ENCODE assay signal across 7 mouse cellular contexts in genomic region chr6:124915942-124916694, GRCm38 (mm10). TPM values are rescaled to one million over a fixed set of nuclear protein-coding genes. Genes with fewer than 3 reads are reported as not detected.
A peak's percentile ranks its signal among the peaks of the same experiment; 100 is the strongest.
DNase-seq lines count a peak whose midpoint lies in the region; ATAC-seq lines count a peak whose summit lies in the region.

No protein-coding gene starts in this region.

- H3K9ac ChIP-seq in embryonic facial prominence, embryonic 15.5 days, result peak overlapping the region; percentile 100
- peak overlapping the region; percentile 100 for H3K9ac ChIP-seq in hindbrain, embryonic 16.5 days (ENCODE audit: low read depth, low read length)

- peak; percentile 8 for ATAC-seq in CD4-positive, CD25-positive, alpha-beta regulatory T cell, adult 4 months
- ATAC-seq in embryonic facial prominence, embryonic 15.5 days (ENCODE audit: insufficient number of reproducible peaks, low FRiP score, low TSS enrichment, low read depth), result no peak
- ATAC-seq in hindbrain, embryonic 16.5 days, result no peak

- peak; percentile 62 for DNase-seq in 3T3-L1 (ENCODE audit: low read depth, low spot score)
- peak; percentile 57 to 89 for DNase-seq in left cerebral cortex, adult 8-10 months (ENCODE audit: low spot score in 2 of 2)
- DNase-seq in neural tube, embryonic 10.5 days (ENCODE audit: extremely low spot score, low spot score), result peak; percentile 52
- no peak for DNase-seq in testis, postnatal 10 days (ENCODE audit: low spot score)

- H3K4me2 ChIP-seq in embryonic facial prominence, embryonic 15.5 days (replicated peaks), result peak overlapping the region; percentile 89
- peak overlapping the region; percentile 97 for H3K4me2 ChIP-seq in hindbrain, embryonic 16.5 days (ENCODE audit: low read length)

- peaks cover 25% of the 10 kb centered on the region for H3K36me3 ChIP-seq in embryonic facial prominence, embryonic 15.5 days
- peaks cover 18% of the 10 kb centered on the region for H3K36me3 ChIP-seq in hindbrain, embryonic 16.5 days (ENCODE audit: control insufficient read depth, insufficient read depth, low read length)

- peak overlapping the region; percentile 100 for H3K27ac ChIP-seq in embryonic facial prominence, embryonic 15.5 days (replicated peaks)
- H3K27ac ChIP-seq in hindbrain, embryonic 16.5 days (ENCODE audit: low read depth, low read length), result peak overlapping the region; percentile 100

- peak overlapping the region; percentile 89 for H3K4me3 ChIP-seq in embryonic facial prominence, embryonic 15.5 days (replicated peaks)
- peak overlapping the region; percentile 92 for H3K4me3 ChIP-seq in hindbrain, embryonic 16.5 days (ENCODE audit: low read length)

- peaks cover 65% of the 10 kb centered on the region for H3K4me1 ChIP-seq in embryonic facial prominence, embryonic 15.5 days
- H3K4me1 ChIP-seq in hindbrain, embryonic 16.5 days (ENCODE audit: control insufficient read depth, insufficient read depth, low read depth, low read length), result peaks cover 41% of the 10 kb centered on the region

- H3K27me3 ChIP-seq in embryonic facial prominence, embryonic 15.5 days, result no peaks in the 10 kb centered on the region
- no peaks in the 10 kb centered on the region for H3K27me3 ChIP-seq in hindbrain, embryonic 16.5 days (replicated peaks; ENCODE audit: control insufficient read depth, insufficient read depth, low read length)

- WGBS in embryonic facial prominence, embryonic 15.5 days, result 1% methylated on average over 12 of the region's 12 CpGs
- WGBS in hindbrain, embryonic 16.5 days, result under 1% methylated on average over 12 of the region's 12 CpGs

- H3K9me3 ChIP-seq in embryonic facial prominence, embryonic 15.5 days (replicated peaks), result no peaks in the 10 kb centered on the region
- H3K9me3 ChIP-seq in hindbrain, embryonic 16.5 days (ENCODE audit: control insufficient read depth, low read length), result no peaks in the 10 kb centered on the region

RNA-seq across cellular contexts. Expression of gene Ptms, which starts 3.8 kb away (rescaled TPM):
- 10 to 100 TPM in 1 of 2 experiments, 1 to 10 TPM in 1; 5.4 to 10.6 TPM for polyA plus RNA-seq in CD4-positive, CD25-positive, alpha-beta regulatory T cell, adult 4 months (2017; shearing (Covaris generic))
- 355 and 368 TPM in 2 replicates for polyA plus RNA-seq in embryonic facial prominence, embryonic 15.5 days (2015; fragmentation: Nextera tagmentation; extraction: Ambion mirVana)
- polyA plus RNA-seq in hindbrain, embryonic 16.5 days (2015; fragmentation: Nextera tagmentation; extraction: Ambion mirVana), result 609 and 678 TPM in 2 replicates
- 100 to 1,000 TPM; 915 to 964 (median 945) TPM for total RNA-seq in left cerebral cortex, adult 8-10 months (2022)

RNA-seq across cellular contexts. Expression of gene Lag3, which starts 4.6 kb away (rescaled TPM):
- polyA plus RNA-seq in CD4-positive, CD25-positive, alpha-beta regulatory T cell, adult 4 months (2017; shearing (Covaris generic)), result 10 to 100 TPM; 19.0 to 29.0 TPM
- polyA plus RNA-seq in embryonic facial prominence, embryonic 15.5 days (2015; fragmentation: Nextera tagmentation; extraction: Ambion mirVana), result 2.8 and 4.0 TPM in 2 replicates
- 3.0 and 3.6 TPM in 2 replicates for polyA plus RNA-seq in hindbrain, embryonic 16.5 days (2015; fragmentation: Nextera tagmentation; extraction: Ambion mirVana)
- total RNA-seq in left cerebral cortex, adult 8-10 months (2022), result 10 to 100 TPM in 2 of 4 experiments, 1 to 10 TPM in 2; 2.4 to 12.6 (median 6.8) TPM

RNA-seq across cellular contexts. Expression of gene Mlf2, which starts 15.1 kb away (rescaled TPM):
- polyA plus RNA-seq in CD4-positive, CD25-positive, alpha-beta regulatory T cell, adult 4 months (2017; shearing (Covaris generic)), result 10 to 100 TPM; 39.0 to 40.7 TPM
- 373 and 388 TPM in 2 replicates for polyA plus RNA-seq in embryonic facial prominence, embryonic 15.5 days (2015; fragmentation: Nextera tagmentation; extraction: Ambion mirVana)
- 574 and 587 TPM in 2 replicates for polyA plus RNA-seq in hindbrain, embryonic 16.5 days (2015; fragmentation: Nextera tagmentation; extraction: Ambion mirVana)
- 100 to 1,000 TPM; 578 to 635 (median 620) TPM for total RNA-seq in left cerebral cortex, adult 8-10 months (2022)

RNA-seq across cellular contexts. Expression of gene Cd4, which starts 28.1 kb away (rescaled TPM):
- 100 to 1,000 TPM; 268 to 648 TPM for polyA plus RNA-seq in CD4-positive, CD25-positive, alpha-beta regulatory T cell, adult 4 months (2017; shearing (Covaris generic))
- 0.36 and 0.60 TPM in 2 replicates for polyA plus RNA-seq in embryonic facial prominence, embryonic 15.5 days (2015; fragmentation: Nextera tagmentation; extraction: Ambion mirVana)
- polyA plus RNA-seq in hindbrain, embryonic 16.5 days (2015; fragmentation: Nextera tagmentation; extraction: Ambion mirVana), result 0.26 and 0.27 TPM in 2 replicates
- 10 to 100 TPM; 13.4 to 17.2 (median 15.9) TPM for total RNA-seq in left cerebral cortex, adult 8-10 months (2022)

RNA-seq across cellular contexts. Expression of gene Cops7a, which starts 49.2 kb away (rescaled TPM):
- 10 to 100 TPM; 66.2 to 93.4 TPM for polyA plus RNA-seq in CD4-positive, CD25-positive, alpha-beta regulatory T cell, adult 4 months (2017; shearing (Covaris generic))
- polyA plus RNA-seq in embryonic facial prominence, embryonic 15.5 days (2015; fragmentation: Nextera tagmentation; extraction: Ambion mirVana), result 144 and 150 TPM in 2 replicates
- 107 TPM in 2 replicates for polyA plus RNA-seq in hindbrain, embryonic 16.5 days (2015; fragmentation: Nextera tagmentation; extraction: Ambion mirVana)
- 100 to 1,000 TPM; 154 to 177 (median 165) TPM for total RNA-seq in left cerebral cortex, adult 8-10 months (2022)

Comparison
In these comparisons a context has a peak if more than half of its experiments do, and no peak if none do; other contexts are left out.
1. RNA of gene Ptms, which starts 3.8 kb away (polyA plus RNA-seq): 609 to 678 TPM in hindbrain, embryonic 16.5 days and 355 to 368 TPM in embryonic facial prominence, embryonic 15.5 days; 5.4 to 10.6 TPM in CD4-positive, CD25-positive, alpha-beta regulatory T cell, adult 4 months; every median in the first group is over 10 times any median in the second.